Mouse (Mus musculus) limb, embryonic 15.5 days (tissue): ENCODE measurements at regions not wholly inside any gene's neighbourhood (a gene's known extent, or its start where the extent isn't known, plus 50 kb on each side); places are given as distances from the start of the nearest gene placed in this dataset.

Experiments
- ATAC-seq: fragments of 200-750 bp; cut with Nextera tagmentation; 2 replicates; pipeline ENCODE4 v1.8.0; 2017; ENCODE audit warnings: low read depth, moderate TSS enrichment; ENCODE audit not compliant: insufficient number of reproducible peaks, low FRiP score, low TSS enrichment
- H3K27ac ChIP-seq: fragments of 300-500 bp; sonication (generic); 2 replicates; pipeline ENCODE4 v1.5.1; 2015; ENCODE audit warnings: moderate library complexity, mild to moderate bottlenecking, inconsistent platforms
- H3K27me3 ChIP-seq: fragments of 300-500 bp; sonication (generic); 2 replicates; pipeline ENCODE4 v1.6.1; 2015; ENCODE audit warnings: inconsistent platforms
- H3K36me3 ChIP-seq: fragments of 300-500 bp; sonication (generic); 2 replicates; pipeline ENCODE4 v1.6.1; 2015; ENCODE audit warnings: inconsistent platforms
- H3K4me1 ChIP-seq: fragments of 300-500 bp; sonication (generic); 2 replicates; pipeline ENCODE4 v1.6.1; 2015; ENCODE audit warnings: inconsistent platforms
- H3K4me2 ChIP-seq: fragments of 300-500 bp; sonication (generic); 2 replicates; pipeline ENCODE4 v1.6.1; 2015; ENCODE audit warnings: mild to moderate bottlenecking, inconsistent platforms
- H3K4me3 ChIP-seq: fragments of 300-500 bp; sonication (generic); 2 replicates; pipeline ENCODE4 v1.5.1; 2015; ENCODE audit warnings: mild to moderate bottlenecking, inconsistent platforms
- H3K9ac ChIP-seq: fragments of 300-500 bp; sonication (generic); 2 replicates; pipeline ENCODE4 v1.6.1; 2015; ENCODE audit warnings: inconsistent platforms
- H3K9me3 ChIP-seq: fragments of 300-500 bp; sonication (generic); 2 replicates; pipeline ENCODE4 v1.6.1; 2016; ENCODE audit warnings: inconsistent platforms
- WGBS: fragments of 180-500 bp; shearing (Covaris S2); methylation state at CpG from one replicate; pipeline ENCODE4 v1.1.7; 2015; 5-methylcytosine and 5-hydroxymethylcytosine counted together

- H3K4me1 ChIP-seq = peaks cover 29% of the 10 kb centered on the region
- no peak overlapping the region for H3K9ac ChIP-seq
- H3K4me3 ChIP-seq = no peak overlapping the region
- H3K9me3 ChIP-seq = no peaks in the 10 kb centered on the region
- ATAC-seq = no peak
- H3K27me3 ChIP-seq = no peaks in the 10 kb centered on the region
- H3K27ac ChIP-seq = peak overlapping the region; percentile 90
- 85% methylated on average over 2 of the region's 2 CpGs for WGBS
- H3K36me3 ChIP-seq = no peaks in the 10 kb centered on the region
- no peak overlapping the region for H3K4me2 ChIP-seq
These were observed 488.0 kb upstream of the Cdh11 start for GRCm38 (mm10) chr8:103273476-103273875.

GRCm38 (mm10) chr8:103281801-103282200, 496.4 kb upstream of the Cdh11 start:
- Histone ChIP-seq H3K4me1 (no peaks in the 10 kb centered on the region), H3K4me3 (no peak overlapping the region), H3K4me2 (no peak overlapping the region), H3K36me3 (no peaks in the 10 kb centered on the region), H3K27ac (no peak overlapping the region), H3K9ac (no peak overlapping the region), H3K27me3 (no peaks in the 10 kb centered on the region), H3K9me3 (no peaks in the 10 kb centered on the region)
- WGBS = 22% methylated on average over 1 of the region's 1 CpGs
- no peak for ATAC-seq

- Histone ChIP-seq H3K27ac (no peak overlapping the region), H3K4me2 (no peak overlapping the region), H3K4me3 (no peak overlapping the region), H3K9ac (no peak overlapping the region), H3K36me3 (no peaks in the 10 kb centered on the region), H3K9me3 (no peaks in the 10 kb centered on the region), H3K4me1 (no peaks in the 10 kb centered on the region), H3K27me3 (no peaks in the 10 kb centered on the region)
- 66% methylated on average over 12 of the region's 12 CpGs for WGBS
- ATAC-seq = no peak
These were observed 503.1 kb upstream of the Cdh11 start for GRCm38 (mm10) chr8:103288561-103288974.

GRCm38 (mm10) chr8:103292896-103293295, 507.5 kb upstream of the Cdh11 start:
- no peaks in the 10 kb centered on the region for H3K4me1 ChIP-seq
- no peak overlapping the region for H3K4me3 ChIP-seq
- H3K9me3 ChIP-seq = no peaks in the 10 kb centered on the region
- no peak overlapping the region for H3K9ac ChIP-seq
- no peaks in the 10 kb centered on the region for H3K27me3 ChIP-seq
- ATAC-seq = no peak
- no peak overlapping the region for H3K4me2 ChIP-seq
- H3K27ac ChIP-seq = no peak overlapping the region
- WGBS = 48% methylated on average over 2 of the region's 2 CpGs
- H3K36me3 ChIP-seq = no peaks in the 10 kb centered on the region

GRCm38 (mm10) chr8:103306476-103307183, 521.2 kb upstream of the Cdh11 start:
- no peak overlapping the region for H3K9ac ChIP-seq
- no peaks in the 10 kb centered on the region for H3K4me1 ChIP-seq
- no peak for ATAC-seq
- H3K36me3 ChIP-seq = no peaks in the 10 kb centered on the region
- H3K9me3 ChIP-seq = no peaks in the 10 kb centered on the region
- no peak overlapping the region for H3K4me3 ChIP-seq
- 33% methylated on average over 1 of the region's 1 CpGs for WGBS
- no peak overlapping the region for H3K27ac ChIP-seq
- H3K4me2 ChIP-seq = no peak overlapping the region
- H3K27me3 ChIP-seq = no peaks in the 10 kb centered on the region

GRCm38 (mm10) chr8:103313576-103313975, 528.1 kb upstream of the Cdh11 start:
- no peak overlapping the region for H3K27ac ChIP-seq

GRCm38 (mm10) chr8:103314279-103315022, 529.0 kb upstream of the Cdh11 start:
- H3K27me3 ChIP-seq = no peaks in the 10 kb centered on the region
- no peaks in the 10 kb centered on the region for H3K9me3 ChIP-seq
- no peak overlapping the region for H3K4me3 ChIP-seq
- peaks cover 5% of the 10 kb centered on the region for H3K4me1 ChIP-seq
- no peak overlapping the region for H3K9ac ChIP-seq
- no peak overlapping the region for H3K27ac ChIP-seq
- no peaks in the 10 kb centered on the region for H3K36me3 ChIP-seq
- no peak for ATAC-seq
- no peak overlapping the region for H3K4me2 ChIP-seq
- WGBS = 24% methylated on average over 1 of the region's 1 CpGs

More at GRCm38 (mm10) chr8:103313576-103313975, 528.1 kb upstream of the Cdh11 start:
- Histone ChIP-seq H3K9ac (no peak overlapping the region), H3K4me3 (no peak overlapping the region), H3K4me1 (peaks cover 5% of the 10 kb centered on the region), H3K9me3 (no peaks in the 10 kb centered on the region), H3K27me3 (no peaks in the 10 kb centered on the region), H3K36me3 (no peaks in the 10 kb centered on the region), H3K4me2 (no peak overlapping the region)
- ATAC-seq = no peak
- WGBS = 47% methylated on average over 1 of the region's 1 CpGs

GRCm38 (mm10) chr8:103315742-103316141, 530.3 kb upstream of the Cdh11 start:
- Histone ChIP-seq H3K27me3 (no peaks in the 10 kb centered on the region), H3K9me3 (no peaks in the 10 kb centered on the region), H3K36me3 (no peaks in the 10 kb centered on the region), H3K9ac (no peak overlapping the region), H3K4me3 (no peak overlapping the region), H3K4me2 (no peak overlapping the region), H3K27ac (no peak overlapping the region), H3K4me1 (peaks cover 5% of the 10 kb centered on the region)
- 91% methylated on average over 1 of the region's 1 CpGs for WGBS
- no peak for ATAC-seq

- no peak for ATAC-seq
- Histone ChIP-seq H3K27me3 (no peaks in the 10 kb centered on the region), H3K4me3 (no peak overlapping the region), H3K9me3 (no peaks in the 10 kb centered on the region), H3K27ac (no peak overlapping the region), H3K4me2 (no peak overlapping the region), H3K9ac (no peak overlapping the region), H3K4me1 (peaks cover 5% of the 10 kb centered on the region), H3K36me3 (no peaks in the 10 kb centered on the region)
- WGBS = 43% methylated on average over 5 of the region's 5 CpGs
These were observed 531.2 kb upstream of the Cdh11 start for GRCm38 (mm10) chr8:103316691-103317091.

GRCm38 (mm10) chr8:103317149-103317725, 531.8 kb upstream of the Cdh11 start:
- WGBS = 61% methylated on average over 2 of the region's 2 CpGs

GRCm38 (mm10) chr8:103324016-103324665, 538.7 kb upstream of the Cdh11 start:
- H3K36me3 ChIP-seq = no peaks in the 10 kb centered on the region
- H3K4me2 ChIP-seq = no peak overlapping the region
- H3K4me1 ChIP-seq = no peaks in the 10 kb centered on the region
- H3K27me3 ChIP-seq = no peaks in the 10 kb centered on the region
- H3K4me3 ChIP-seq = no peak overlapping the region
- no peak overlapping the region for H3K9ac ChIP-seq
- no peak overlapping the region for H3K27ac ChIP-seq
- ATAC-seq = no peak
- no peaks in the 10 kb centered on the region for H3K9me3 ChIP-seq

More at GRCm38 (mm10) chr8:103317149-103317725, 531.8 kb upstream of the Cdh11 start:
- no peak overlapping the region for H3K4me3 ChIP-seq
- no peaks in the 10 kb centered on the region for H3K36me3 ChIP-seq
- H3K9ac ChIP-seq = no peak overlapping the region
- H3K9me3 ChIP-seq = no peaks in the 10 kb centered on the region
- H3K4me2 ChIP-seq = no peak overlapping the region
- H3K27ac ChIP-seq = no peak overlapping the region
- no peak for ATAC-seq
- H3K4me1 ChIP-seq = peaks cover 5% of the 10 kb centered on the region
- no peaks in the 10 kb centered on the region for H3K27me3 ChIP-seq

- H3K36me3 ChIP-seq = no peaks in the 10 kb centered on the region
- no peak overlapping the region for H3K4me2 ChIP-seq
- WGBS = 58% methylated on average over 2 of the region's 2 CpGs
- no peaks in the 10 kb centered on the region for H3K27me3 ChIP-seq
- H3K4me3 ChIP-seq = no peak overlapping the region
- no peak overlapping the region for H3K9ac ChIP-seq
- no peak overlapping the region for H3K27ac ChIP-seq
- no peak for ATAC-seq
- no peaks in the 10 kb centered on the region for H3K9me3 ChIP-seq
- no peaks in the 10 kb centered on the region for H3K4me1 ChIP-seq
These were observed 546.0 kb upstream of the Cdh11 start for GRCm38 (mm10) chr8:103331415-103331814.
